Mouse (Mus musculus) hindbrain, embryonic 16.5 days (tissue): ENCODE data around the gene Gltp. TPM values are rescaled to one million over a fixed set of nuclear protein-coding genes. Genes with fewer than 3 reads are reported as not detected.

Experiments
- ATAC-seq: fragments of 200-750 bp; cut with Nextera tagmentation; 2 replicates; pipeline ENCODE4 v1.8.0; 2017; ENCODE audit warnings: moderate TSS enrichment, moderate library complexity
- H3K27ac ChIP-seq: fragments of 300-500 bp; sonication (generic); 2 replicates; pipeline ENCODE4 v1.5.1; 2014; ENCODE audit warnings: low read depth, mild to moderate bottlenecking, control low read depth, low read length, moderate library complexity
- H3K27me3 ChIP-seq: fragments of 300-500 bp; sonication (generic); replicated peaks from 2 replicates; pipeline ENCODE4 v1.6.1; 2014; ENCODE audit warnings: low read length; ENCODE audit not compliant: control insufficient read depth, insufficient read depth
- H3K36me3 ChIP-seq: fragments of 300-500 bp; sonication (generic); 2 replicates; pipeline ENCODE4 v1.6.1; 2014; ENCODE audit warnings: mild to moderate bottlenecking, low read length, moderate library complexity, mixed read lengths; ENCODE audit not compliant: control insufficient read depth, insufficient read depth
- H3K4me1 ChIP-seq: fragments of 300-500 bp; sonication (generic); 2 replicates; pipeline ENCODE4 v1.6.1; 2014; ENCODE audit warnings: low read depth, low read length; ENCODE audit not compliant: control insufficient read depth, insufficient read depth
- H3K4me2 ChIP-seq: fragments of 300-500 bp; sonication (generic); 2 replicates; pipeline ENCODE4 v1.6.1; 2014; ENCODE audit warnings: mild to moderate bottlenecking, low read length, control low read depth, moderate library complexity
- H3K4me3 ChIP-seq: fragments of 300-500 bp; sonication (generic); 2 replicates; pipeline ENCODE4 v1.5.1; 2014; ENCODE audit warnings: mild to moderate bottlenecking, low read length, control low read depth, moderate library complexity
- H3K9ac ChIP-seq: fragments of 300-500 bp; sonication (generic); 2 replicates; pipeline ENCODE4 v1.6.1; 2014; ENCODE audit warnings: low read depth, mild to moderate bottlenecking, control low read depth, low read length, moderate library complexity
- H3K9me3 ChIP-seq: fragments of 300-500 bp; sonication (generic); 2 replicates; pipeline ENCODE4 v1.6.1; 2014; ENCODE audit warnings: mild to moderate bottlenecking, low read length, moderate library complexity; ENCODE audit not compliant: control insufficient read depth
- WGBS: fragments of 180-500 bp; shearing (Covaris S2); extraction: QIAGEN DNeasy Blood & Tissue Kit; methylation state at CpG from one replicate; pipeline ENCODE4 v1.1.7; 2014; 5-methylcytosine and 5-hydroxymethylcytosine counted together
- polyA plus RNA-seq: library from polyadenylated mRNA; unstranded; fragments of >200 nt; fragmentation: Nextera tagmentation; extraction: Ambion mirVana; gene quantifications from 2 replicates; pipeline ENCODE4 v1.2.1, GENCODE M21; 2015

Gltp gene
- polyA plus RNA-seq, 1 experiment from 2014 or later: 53.4 TPM

- no peak for ATAC-seq
- H3K4me3 ChIP-seq: no peak overlapping the region
- 94% methylated on average over 10 of the region's 10 CpGs for WGBS
- H3K36me3 ChIP-seq: peaks cover 23% of the 10 kb centered on the region
- H3K9ac ChIP-seq: no peak overlapping the region
- H3K9me3 ChIP-seq: no peaks in the 10 kb centered on the region
- no peaks in the 10 kb centered on the region; the same call in 1 of the 2 replicates for H3K4me1 ChIP-seq
- no peak overlapping the region for H3K27ac ChIP-seq
- H3K27me3 ChIP-seq: no peaks in the 10 kb centered on the region
- no peak overlapping the region for H3K4me2 ChIP-seq
These were observed 31.2 kb upstream of the Gltp start for GRCm38 (mm10) chr5:114721969-114722368.

DNA sequence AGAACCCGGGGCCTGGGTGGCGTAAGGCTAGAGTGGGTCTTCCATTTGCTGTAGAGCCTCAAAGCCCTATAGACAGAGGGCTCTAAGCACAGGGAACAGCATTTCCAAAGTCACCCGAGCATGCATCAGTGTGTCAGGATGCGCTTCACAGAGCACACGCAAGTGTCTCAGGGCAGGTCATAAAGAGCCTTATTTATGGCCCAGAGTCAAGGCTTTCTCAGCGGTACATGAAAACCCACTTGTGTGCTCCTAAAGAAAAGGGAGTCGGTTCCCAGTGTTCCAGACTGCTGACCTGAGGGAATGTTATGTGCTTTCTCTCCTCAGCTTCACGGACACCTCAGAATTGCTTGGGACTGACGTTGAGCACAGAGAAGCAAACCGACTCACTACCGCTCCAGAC lies 30.0 kb upstream of the Gltp start:
- 90% methylated on average over 11 of the region's 11 CpGs for WGBS
- H3K36me3 ChIP-seq: peaks cover 30% of the 10 kb centered on the region
- no peak for ATAC-seq

GRCm38 (mm10) chr5:114719928-114720270 lies 29.1 kb upstream of the Gltp start:
- ATAC-seq: no peak
- Histone ChIP-seq H3K9me3 (no peaks in the 10 kb centered on the region), H3K27ac (no peak overlapping the region), H3K27me3 (no peaks in the 10 kb centered on the region), H3K36me3 (peaks cover 35% of the 10 kb centered on the region), H3K4me3 (no peak overlapping the region), H3K9ac (no peak overlapping the region), H3K4me1 (no peaks in the 10 kb centered on the region; the same call in 1 of the 2 replicates), H3K4me2 (no peak overlapping the region)
- WGBS: 97% methylated on average over 6 of the region's 6 CpGs

More for the DNA sequence above, 30.0 kb upstream of the Gltp start:
- Histone ChIP-seq H3K4me2 (no peak overlapping the region), H3K4me3 (no peak overlapping the region), H3K4me1 (no peaks in the 10 kb centered on the region; the same call in 1 of the 2 replicates), H3K27me3 (no peaks in the 10 kb centered on the region), H3K9ac (no peak overlapping the region), H3K9me3 (no peaks in the 10 kb centered on the region), H3K27ac (no peak overlapping the region)

DNA sequence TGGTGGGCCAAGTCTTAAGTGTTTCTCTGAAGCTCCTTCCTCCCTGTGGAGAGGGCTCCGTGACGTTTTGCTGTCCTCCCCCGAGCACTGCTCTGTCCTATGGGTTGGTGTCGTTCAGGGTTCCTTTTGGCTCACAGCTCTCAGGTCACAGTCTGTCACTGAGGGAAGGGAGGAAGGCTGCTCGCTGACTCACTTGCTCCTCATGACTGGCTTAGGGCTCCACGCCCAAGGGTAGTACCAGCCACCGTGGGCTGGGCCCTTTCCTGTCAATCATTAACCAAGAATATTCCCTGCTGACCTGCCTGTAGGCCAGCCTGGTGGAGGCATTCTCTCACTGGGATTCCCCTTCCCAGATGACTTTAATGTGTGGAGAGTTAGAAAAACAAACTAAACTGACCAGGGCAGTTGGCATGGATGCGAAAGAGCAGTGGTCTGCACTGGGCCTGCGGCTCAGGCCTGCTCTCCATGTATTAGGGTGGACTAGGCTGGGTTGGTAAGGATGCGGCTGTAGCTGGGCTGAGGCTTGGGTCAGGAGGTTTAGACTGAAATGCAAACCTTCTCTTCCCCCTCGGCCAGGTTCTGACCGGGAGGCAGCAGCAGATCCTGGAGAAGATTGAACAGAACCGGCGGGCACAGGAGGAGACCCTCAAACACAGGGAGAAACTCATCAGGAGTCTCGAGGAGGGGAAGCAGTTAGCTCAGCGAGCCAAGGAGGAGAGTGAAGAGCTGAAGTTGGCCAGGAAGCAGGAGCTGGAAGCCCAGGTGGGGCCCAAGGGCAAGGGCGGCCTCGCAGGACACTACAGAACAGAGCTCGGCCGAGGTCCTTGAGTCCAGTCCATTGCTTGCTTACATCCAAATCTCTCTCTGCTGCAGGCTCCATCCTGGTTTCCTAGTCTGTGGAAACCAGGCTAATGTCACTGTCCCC lies 28.5 kb upstream of the Gltp start:
- Histone ChIP-seq H3K4me2 (no peak overlapping the region), H3K9me3 (no peaks in the 10 kb centered on the region), H3K4me1 (no peaks in the 10 kb centered on the region; the same call in 1 of the 2 replicates), H3K9ac (no peak overlapping the region), H3K27me3 (no peaks in the 10 kb centered on the region), H3K4me3 (no peak overlapping the region), H3K27ac (no peak overlapping the region), H3K36me3 (peaks cover 38% of the 10 kb centered on the region)
- no peak for ATAC-seq
- 89% methylated on average over 20 of the region's 20 CpGs for WGBS

DNA sequence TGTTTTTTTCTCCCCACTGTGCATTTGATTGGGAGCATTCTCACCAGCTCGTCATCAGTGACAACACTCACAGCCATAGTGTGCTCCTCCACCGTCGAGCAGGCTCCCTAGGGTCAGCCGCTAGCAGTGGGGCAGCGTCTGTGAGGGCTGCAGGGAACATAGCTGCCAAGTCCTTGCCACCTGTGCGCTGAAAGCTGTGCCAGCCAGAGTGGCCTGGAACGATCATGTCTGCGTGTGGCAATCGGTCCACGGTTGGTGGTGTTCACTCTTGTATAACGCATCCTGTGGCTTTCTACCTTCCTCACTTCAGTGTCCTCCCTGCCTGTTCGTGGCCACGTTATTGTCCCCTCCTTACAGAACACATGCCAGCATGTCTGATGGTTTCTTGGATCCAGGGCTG lies 27.7 kb upstream of the Gltp start:
- no peak overlapping the region for H3K9ac ChIP-seq
- H3K4me1 ChIP-seq: no peaks in the 10 kb centered on the region; the same call in 1 of the 2 replicates
- no peak overlapping the region for H3K4me3 ChIP-seq
- no peaks in the 10 kb centered on the region for H3K27me3 ChIP-seq
- H3K4me2 ChIP-seq: no peak overlapping the region
- no peak for ATAC-seq
- peaks cover 41% of the 10 kb centered on the region for H3K36me3 ChIP-seq
- H3K9me3 ChIP-seq: no peaks in the 10 kb centered on the region
- H3K27ac ChIP-seq: no peak overlapping the region
- WGBS: 73% methylated on average over 13 of the region's 13 CpGs

DNA sequence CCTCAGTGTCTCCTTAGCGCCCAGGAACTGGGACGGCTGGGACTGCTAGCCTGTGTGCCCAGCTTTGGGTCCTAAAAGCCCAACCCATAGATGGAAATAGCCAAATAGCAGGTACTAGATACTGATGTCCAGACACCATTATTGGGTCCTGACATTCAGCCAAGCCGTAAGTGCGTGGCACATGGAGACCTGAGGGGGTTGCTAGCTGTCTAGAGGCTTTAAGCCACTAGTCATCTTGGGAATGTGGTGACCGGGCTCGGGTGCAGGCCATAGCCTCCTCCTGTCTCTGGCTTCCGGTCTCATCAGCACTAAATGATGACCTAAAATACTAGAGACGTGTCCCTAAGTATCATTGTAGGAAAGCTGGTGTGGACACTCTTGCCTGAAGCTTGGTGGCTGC lies 27.2 kb upstream of the Gltp start:
- Histone ChIP-seq H3K9ac (no peak overlapping the region), H3K9me3 (no peaks in the 10 kb centered on the region), H3K4me2 (no peak overlapping the region), H3K27ac (no peak overlapping the region), H3K27me3 (no peaks in the 10 kb centered on the region), H3K36me3 (peaks cover 45% of the 10 kb centered on the region), H3K4me3 (no peak overlapping the region), H3K4me1 (no peaks in the 10 kb centered on the region; the same call in 1 of the 2 replicates)
- 94% methylated on average over 8 of the region's 8 CpGs for WGBS
- no peak for ATAC-seq

DNA sequence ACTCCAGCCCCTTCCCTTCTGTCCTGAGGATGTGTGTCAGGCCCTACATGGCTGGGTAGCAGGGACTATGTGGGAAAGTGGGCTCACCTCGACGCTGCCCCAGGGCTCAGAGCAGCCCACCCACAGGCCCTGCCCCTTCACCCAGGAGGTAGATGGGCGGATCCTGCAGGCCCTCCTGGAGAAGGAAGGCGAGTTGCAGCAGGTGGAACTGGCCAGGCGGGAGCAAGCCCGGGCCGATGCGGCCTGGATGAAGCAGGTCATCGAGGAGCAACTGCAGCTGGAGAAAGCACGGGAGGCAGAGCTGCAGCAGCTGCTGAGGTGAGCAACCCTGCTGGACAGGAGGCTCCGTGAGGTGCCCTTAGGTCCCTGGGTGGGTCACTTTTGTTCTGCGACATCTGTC lies 26.5 kb upstream of the Gltp start:
- H3K4me2 ChIP-seq: no peak overlapping the region
- H3K9ac ChIP-seq: no peak overlapping the region; the same call in 1 of the 2 replicates
- no peaks in the 10 kb centered on the region; the same call in 1 of the 2 replicates for H3K4me1 ChIP-seq
- WGBS: 93% methylated on average over 12 of the region's 12 CpGs
- no peaks in the 10 kb centered on the region for H3K9me3 ChIP-seq
- H3K27me3 ChIP-seq: no peaks in the 10 kb centered on the region
- no peak overlapping the region for H3K27ac ChIP-seq
- no peak for ATAC-seq
- H3K36me3 ChIP-seq: peaks cover 46% of the 10 kb centered on the region
- H3K4me3 ChIP-seq: no peak overlapping the region

GRCm38 (mm10) chr5:114714551-114714950 lies 23.8 kb upstream of the Gltp start:
- no peaks in the 10 kb centered on the region for H3K27me3 ChIP-seq
- H3K4me1 ChIP-seq: no peaks in the 10 kb centered on the region; the same call in 1 of the 2 replicates
- no peaks in the 10 kb centered on the region for H3K9me3 ChIP-seq
- no peak for ATAC-seq
- H3K4me3 ChIP-seq: no peak overlapping the region
- peaks cover 38% of the 10 kb centered on the region for H3K36me3 ChIP-seq
- H3K9ac ChIP-seq: no peak overlapping the region
- WGBS: 86% methylated on average over 18 of the region's 18 CpGs
- no peak overlapping the region for H3K27ac ChIP-seq
- H3K4me2 ChIP-seq: no peak overlapping the region

DNA sequence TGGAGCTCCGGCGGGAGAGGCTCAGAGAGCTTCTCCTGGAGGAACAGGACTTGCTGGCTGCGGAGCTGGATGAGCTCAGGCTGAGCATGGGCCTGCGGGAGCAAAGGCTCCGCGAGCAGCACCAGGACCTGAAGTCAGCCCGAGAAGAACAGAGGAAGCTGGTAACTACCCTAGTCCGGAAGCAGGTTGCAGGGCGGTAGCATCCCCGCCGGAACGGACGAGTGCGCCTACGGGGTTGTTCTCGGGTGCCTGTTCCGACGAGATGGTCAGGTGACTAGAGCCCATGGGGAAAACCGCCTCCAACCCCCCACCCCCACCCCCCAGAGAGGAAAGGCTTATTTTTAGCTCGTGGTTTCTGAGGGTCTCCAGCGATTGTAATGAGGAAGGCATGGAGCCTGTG lies 18.6 kb upstream of the Gltp start:
- Histone ChIP-seq H3K4me2 (no peak overlapping the region), H3K4me3 (no peak overlapping the region), H3K36me3 (peaks cover 13% of the 10 kb centered on the region; the same call in 1 of the 2 replicates), H3K4me1 (peaks cover 7% of the 10 kb centered on the region), H3K9ac (no peak overlapping the region), H3K27me3 (no peaks in the 10 kb centered on the region), H3K9me3 (no peaks in the 10 kb centered on the region), H3K27ac (no peak overlapping the region)
- 94% methylated on average over 21 of the region's 21 CpGs for WGBS
- ATAC-seq: no peak
